Mouse (Mus musculus) urinary bladder, postnatal 14 days (tissue): ENCODE measurements around the gene Ly75.

Source experiments
- DNase-seq: peaks from one replicate; pipeline ENCODE4 v3.0.0; 2021; ENCODE audit warnings: low spot score

Gene Ly75

DNA sequence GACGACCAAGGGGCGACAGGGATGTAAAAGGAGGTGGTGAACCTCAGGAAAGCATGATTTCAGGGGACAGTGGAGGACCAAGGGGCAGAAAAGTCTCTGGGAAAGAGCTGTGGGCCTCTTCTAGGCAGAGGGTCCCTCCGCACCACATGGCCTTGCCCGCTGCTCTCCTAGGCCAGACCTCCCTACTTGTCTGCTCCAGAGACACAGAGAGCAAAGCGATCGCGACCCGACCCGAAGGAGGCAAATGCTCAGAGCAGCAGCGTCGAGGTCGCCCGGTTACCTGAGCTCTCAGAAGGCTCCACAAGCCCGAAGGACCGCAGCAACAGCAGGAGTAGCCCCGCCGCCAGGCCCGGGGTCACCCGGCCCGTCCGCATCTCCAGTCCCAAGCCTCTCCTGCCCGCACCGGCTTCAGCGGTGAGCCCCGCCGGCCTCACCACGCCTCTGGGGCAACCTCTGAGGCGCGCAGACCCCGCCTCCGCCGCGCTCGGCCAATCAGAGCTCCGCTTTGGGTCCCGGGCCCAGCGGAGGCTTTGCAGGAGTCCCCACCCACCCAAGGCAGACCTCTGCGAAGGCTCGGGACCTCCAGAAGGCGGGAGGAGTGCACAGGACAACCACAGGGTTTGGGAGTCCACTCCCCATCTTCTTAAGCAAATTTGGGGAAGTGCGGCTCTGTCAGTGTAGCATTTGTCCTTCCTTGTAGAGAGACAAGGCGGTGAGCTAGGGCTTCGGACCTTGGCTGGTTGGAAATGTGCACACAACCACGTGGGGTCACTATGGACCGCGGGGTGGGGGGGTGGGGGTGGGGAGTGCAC, at the start of gene Ly75:
Ly75 (minus strand) TSS at position 446 of the 812 bp plus-strand sequence.
- DNase-seq, result peak; percentile 82

DNA sequence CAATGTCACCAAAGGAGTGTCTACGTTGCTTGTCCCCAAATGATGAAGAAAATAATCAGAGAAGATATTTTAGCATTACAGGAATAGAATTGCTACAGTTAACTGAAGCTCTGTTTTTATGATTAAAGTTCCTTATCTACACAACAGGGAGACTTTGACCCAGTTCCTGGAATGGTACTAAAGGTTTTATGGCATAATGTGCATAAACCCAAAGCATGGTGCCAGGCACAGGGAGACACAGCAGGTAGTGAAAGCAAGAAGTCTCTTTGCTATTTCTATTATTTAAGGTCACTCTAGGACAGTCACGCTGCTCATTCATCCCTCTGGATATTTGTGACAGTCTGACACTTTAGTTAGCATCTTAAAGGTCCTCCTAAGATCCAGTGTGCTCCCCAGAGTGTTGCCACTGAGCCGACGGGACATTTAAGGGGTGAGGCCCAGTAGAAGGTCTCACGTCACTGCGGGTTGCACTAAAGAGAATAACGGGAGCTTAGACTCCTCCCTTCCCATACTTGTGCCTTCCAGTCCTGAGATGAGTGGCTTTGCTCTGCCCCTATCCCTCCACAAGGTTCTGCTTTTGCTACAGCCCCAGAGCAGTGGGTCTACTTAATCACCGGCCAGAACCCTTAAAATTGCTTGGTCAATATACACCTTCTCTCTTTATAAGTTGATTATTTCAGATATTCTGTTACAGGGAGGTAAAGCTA, 47.4 kb upstream of the Ly75 start:
- DNase-seq, result no peak

DNA sequence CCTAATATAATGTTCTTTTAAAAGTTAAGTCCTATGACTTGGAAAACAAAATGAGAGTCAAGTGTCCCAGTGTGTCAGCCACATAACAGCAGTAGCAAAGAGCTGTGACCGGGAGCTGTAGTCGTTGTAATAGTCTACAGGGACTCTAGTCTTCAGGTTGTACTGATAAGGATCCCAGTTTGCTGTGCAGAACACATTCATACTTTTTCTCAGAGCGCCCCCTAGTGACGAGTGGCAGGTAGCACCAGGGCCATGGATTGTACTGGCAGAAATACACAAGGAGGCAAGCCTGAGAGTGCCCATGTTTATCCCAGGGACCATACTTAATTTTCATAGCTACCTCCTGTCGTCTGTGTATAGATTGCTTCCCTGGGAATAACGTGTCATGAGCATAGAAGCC, 35.0 kb upstream of the Ly75 start:
- DNase-seq, result peak; percentile 73

DNA sequence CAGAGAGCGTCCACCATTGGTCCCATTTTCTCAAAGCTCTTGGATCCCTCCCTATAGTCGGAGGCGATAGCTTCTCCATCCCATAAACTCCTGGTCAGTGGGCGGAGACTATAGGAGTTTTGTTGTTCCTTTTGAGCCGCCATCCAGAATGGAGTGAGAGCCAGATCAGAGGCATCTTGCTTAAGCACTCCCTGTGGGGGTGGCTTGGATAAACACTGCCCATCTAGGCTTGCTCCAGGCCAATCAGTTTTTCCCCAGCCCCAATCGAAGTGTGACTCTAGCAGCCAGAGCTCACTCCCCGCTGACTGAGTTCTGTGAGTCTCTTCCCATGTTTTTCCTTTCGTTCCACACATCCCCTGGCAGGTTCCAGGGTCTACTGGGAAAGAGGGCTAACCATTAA, 31.2 kb upstream of the Ly75 start:
- DNase-seq, result no peak

DNA sequence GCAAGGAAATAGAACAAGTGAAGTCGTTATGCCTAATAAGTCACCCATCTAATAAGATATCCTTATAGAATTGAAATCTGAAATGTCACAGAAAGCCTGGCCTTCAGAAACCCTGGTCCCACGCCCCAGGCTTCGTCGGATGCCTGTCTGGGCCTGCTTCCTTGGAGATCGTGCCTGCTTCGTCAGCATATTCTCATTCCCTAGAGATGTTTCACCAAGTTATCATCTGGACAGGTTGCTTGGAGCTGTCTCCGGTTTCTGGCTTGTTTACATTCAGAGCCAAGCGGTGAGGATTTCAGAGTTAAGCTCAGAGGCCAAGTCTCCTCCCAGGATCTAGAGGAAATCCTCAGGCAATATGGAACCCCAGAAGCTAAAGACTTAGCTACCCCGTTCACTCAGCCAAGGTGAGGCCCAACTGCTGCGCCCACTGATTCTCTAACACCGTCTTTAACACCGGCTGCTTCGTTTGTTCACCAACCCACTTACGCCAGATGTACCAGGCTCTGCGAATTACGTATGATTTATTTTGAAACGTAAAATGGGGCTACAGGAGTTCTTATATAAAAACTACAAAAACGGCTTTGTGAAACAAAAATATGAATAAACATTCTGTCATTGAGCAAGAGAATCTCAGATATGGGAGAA, 30.0 kb upstream of the Ly75 start:
- no peak for DNase-seq

DNA sequence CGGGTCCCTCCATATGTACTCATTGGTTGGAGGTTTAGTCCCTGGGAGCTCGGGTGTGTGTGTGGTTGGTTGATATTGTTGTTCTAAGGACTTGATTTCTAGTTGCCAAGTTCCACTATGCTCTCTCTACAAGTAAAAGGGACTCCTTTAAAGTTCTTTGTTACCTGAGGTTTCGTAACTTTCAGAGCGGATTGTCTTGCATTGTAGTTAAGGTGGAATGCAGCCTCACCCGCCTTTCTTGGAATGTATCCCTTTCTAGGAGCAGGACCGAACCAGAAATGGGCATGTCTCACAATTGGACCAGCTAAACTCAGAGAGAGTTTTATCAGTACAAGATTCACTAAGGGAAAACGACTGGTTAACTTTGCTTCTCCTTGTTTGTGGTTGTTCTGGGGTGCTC, 28.1 kb upstream of the Ly75 start:
- DNase-seq, result no peak

DNA sequence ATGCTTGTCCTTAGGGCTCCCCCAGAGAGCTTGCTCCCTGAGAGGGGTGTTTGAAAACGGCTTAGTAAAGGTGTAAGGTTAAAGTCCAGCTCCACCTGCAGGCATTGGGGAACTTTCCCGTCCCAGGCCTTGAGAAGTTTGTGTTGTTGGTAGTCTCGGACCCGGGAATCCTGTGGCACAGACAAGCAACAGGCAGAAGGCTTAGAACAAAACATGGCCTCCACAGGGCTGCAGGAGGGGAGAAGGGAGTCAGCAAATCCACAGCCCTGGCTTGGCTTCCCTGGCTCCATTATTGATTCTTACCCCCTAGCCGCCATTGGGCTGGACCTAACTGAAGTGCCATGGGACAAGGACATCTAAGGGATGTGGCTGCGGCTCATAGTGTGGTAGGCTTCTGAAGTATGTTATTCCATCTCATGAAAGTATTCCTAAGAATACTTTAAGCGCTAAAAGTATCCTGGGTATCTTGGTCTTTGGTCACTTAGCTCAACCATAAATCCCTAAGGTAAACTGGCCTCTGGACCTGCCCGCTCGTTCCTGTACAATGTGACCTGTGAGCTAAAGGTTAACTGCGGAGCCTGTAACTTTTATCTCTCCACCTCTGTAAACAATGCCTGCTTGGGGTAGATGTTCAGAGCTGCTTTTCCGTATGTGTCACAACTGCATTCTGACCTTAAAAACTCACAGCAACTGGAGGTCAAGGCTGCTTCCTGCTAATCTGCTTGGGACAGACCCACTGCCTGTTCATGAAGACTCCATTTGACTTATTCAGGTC, 27.1 kb upstream of the Ly75 start:
- no peak for DNase-seq

DNA sequence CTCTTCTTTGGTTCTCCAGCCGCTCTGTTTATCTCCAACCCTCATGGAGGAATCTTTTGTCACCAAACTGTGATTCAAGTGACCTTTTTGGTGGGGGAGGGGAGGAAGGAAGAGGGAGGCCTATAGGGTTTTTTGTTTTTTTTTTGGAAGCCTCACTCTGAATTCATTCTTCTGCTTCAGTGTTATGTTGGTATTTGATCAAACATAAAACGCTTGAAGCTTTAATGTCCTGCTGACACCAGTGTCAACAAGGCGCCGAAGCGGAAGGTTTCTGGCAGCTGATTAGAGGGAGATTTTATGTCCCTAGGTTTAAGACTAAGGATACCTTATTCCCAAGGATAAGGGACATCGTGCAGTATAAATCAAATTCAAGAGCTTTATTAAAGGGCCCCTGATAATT, 26.1 kb upstream of the Ly75 start:
- DNase-seq, result no peak

DNA sequence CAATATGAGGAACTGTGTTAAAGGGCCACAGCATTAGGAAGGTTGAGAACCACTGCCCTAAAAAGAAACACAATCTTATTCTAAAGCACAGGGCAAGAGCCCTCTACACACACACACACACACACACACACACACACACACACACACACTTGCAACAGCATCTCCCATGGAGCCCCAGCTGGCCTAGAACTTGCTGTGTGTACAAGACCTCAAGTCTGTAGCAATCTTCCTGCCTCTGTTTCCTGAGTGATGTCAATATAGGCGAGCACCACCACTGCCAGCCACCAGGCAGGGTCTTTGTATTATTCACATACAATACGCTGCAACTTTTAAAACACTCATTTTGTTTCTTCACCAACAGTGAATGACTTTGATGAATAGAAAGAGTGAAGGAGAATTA, 24.3 kb upstream of the Ly75 start:
- no peak for DNase-seq

DNA sequence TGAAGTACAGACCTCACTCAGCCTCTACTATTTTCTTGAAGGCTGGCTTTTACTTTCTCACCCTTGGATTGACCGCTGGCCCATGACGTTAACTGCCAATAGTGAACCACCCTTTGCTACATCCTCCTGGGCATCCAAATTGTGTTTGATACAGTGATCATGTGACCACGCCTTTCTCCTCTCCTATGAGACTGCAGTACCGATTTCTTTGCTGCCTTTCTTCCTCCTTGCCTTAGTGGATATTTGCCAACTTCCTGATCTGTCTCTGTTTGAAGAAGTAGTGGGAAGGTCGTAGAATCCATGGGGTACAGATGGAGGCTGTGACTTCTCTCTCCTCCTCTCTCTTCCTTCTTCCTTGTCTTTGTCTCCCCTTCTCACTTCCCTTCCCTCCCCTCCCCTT, 22.3 kb upstream of the Ly75 start:
- no peak for DNase-seq

DNA sequence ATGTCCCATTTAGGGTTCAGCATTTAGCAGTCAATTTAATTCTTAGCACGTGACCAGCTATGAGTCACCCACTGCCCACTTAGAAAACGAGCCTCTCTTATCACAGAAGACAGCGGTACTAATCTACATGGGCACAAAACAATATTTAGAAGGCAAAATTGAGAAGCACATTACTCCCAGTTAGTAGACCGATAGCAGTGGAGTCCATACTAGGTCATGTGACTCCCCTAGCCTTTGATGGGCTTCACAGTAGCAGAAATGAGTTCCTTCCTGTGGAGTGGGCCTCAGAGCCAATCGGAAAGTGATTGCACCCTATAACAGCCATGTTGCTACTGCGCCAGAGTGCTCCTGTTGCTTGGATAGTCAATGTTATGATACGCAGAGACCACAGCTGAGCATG, 21.7 kb upstream of the Ly75 start:
- no peak for DNase-seq

DNA sequence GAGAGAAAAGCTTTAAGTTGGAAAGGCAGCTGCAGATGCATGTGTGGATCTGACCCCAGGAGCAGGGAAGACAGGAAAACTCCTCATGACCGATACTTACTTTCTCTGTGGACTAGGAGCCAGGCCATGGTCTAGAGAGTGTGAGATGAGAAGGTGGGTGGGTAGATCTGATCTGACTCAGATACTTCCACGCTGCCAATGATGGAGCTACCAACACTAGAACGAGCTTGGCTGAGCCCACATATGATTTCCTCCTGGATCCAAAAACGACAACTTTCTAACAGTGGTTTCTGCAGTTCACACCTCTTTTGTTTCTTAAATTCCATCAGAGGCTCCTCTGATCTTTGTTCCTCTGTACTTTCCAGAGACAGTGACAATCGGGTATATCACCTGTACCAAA, 18.6 kb upstream of the Ly75 start:
- DNase-seq, result no peak

DNA sequence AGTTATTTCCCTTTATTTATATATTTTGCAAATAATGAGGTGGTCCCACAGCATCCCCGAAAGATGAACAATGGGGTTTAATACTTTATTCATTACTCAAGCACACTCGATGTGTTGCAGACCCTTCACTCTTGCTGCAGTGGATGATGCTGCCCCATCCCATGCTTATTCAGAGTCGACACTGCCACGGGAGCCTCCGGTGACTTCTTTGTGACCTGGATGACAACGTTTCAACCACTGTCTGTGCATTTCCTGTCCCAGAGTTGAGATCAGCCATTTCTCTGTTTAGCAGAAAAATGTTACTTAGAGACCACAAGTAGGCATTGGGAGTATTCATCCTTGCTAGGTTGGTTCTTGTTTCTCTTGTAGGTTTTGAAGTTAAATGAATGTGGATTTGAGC, 10.7 kb upstream of the Ly75 start:
- DNase-seq, result no peak

DNA sequence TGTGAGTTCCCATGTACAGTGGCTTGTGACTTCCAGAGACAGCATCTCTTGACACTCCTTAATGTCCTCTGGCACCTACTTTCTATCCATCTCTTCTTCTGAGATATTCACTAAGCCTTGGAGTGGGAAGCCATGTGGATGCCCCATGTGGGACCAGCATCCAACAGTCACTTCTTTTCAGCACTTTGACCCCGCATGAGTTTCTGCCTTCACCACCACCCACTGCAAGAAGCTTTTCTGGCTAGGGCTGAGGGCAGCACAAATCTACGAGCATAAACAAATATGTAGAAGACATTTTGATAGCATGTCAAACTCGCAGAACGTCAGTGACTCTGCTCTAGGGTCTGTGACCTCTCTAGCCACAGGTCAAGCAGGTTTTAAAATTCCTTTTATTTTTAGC, 9.2 kb upstream of the Ly75 start:
- DNase-seq, result no peak

DNA sequence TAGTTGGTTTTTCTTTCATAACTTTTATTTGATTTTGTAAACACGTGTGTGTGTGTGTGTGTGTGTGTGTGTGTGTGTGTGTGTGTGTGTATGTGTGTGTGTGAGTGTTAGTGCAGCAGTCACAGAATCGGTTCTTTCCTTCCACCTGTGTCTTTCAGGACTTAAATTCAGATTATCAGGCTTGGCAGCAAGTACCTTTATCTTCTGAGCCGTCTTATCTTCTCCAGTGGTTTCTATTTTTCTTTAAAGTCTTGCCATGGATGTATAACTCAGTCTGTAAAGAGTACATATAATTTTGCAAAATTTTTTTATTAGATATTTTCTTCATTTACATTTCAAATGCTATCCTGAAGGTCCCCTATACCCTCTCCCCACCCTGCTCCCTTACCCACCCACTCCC, 4.3 kb upstream of the Ly75 start:
- DNase-seq, result no peak

DNA sequence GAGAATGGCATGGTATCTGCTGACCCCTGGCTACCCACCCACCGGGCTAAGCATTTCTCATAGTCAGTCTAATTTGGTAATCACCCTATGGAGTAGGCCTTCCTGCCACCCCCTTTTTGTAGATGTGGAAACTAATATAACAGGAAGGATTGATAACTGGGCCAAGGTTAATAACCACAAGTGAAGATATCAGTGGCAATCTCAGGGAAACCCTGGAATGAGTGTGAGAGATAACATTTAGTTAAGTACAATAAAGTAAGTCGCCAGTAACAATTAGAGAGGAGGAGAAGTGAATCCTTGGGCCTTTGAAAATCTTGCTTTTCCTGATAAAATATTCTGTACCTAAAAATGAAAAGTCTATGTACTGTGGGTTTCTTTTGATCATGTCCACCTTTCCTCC, 3.7 kb upstream of the Ly75 start:
- DNase-seq, result no peak

DNA sequence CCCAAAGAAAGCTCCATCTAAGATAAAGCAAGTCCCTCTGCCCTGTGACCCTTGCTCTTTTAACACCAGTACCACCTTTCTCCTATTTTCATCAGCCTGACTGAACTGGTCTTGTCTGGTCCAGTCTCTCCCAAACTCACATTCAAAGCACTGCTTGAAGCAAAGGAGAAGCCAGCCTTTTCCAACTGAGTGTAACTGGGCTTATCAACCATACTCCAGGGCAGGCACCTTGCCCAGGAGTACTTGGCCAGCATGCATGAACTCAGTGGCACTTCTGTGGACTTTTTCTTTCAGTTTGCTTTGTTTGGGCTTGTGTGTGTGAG, 1.6 kb upstream of the Ly75 start:
- DNase-seq, result no peak

DNA sequence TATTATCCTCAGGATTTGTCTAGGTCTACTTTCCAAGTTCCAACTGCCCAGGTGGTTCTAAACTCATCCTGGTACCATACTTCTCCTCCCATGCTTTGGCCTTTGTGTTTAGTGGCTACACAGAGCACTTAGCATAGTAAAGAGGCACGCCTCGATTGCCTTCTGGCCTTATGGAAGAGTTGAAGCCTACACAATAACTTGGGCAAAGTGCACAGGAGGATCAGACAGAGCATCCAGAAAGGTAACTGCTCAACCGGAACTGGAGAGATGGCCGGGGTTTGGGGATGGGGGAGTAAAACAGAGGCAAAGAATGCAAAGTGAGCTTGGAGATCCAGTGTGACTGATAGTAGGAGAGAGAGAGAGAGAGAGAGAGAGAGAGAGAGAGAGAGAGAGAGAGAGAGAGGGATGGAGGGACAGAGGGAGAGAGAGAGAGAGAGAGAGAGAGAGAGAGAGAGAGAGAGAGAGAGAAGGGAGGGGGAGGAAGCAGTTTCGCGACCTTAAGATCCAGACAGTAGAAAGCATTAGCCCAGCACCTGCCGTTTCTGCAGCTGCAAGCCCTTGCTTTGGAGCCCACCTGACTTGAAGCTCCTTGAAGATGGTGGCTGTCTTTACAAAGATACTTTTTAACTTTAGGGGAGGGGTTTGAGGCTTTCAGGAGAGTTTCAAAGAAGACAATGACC, 1.1 kb upstream of the Ly75 start:
- DNase-seq, result no peak

DNA sequence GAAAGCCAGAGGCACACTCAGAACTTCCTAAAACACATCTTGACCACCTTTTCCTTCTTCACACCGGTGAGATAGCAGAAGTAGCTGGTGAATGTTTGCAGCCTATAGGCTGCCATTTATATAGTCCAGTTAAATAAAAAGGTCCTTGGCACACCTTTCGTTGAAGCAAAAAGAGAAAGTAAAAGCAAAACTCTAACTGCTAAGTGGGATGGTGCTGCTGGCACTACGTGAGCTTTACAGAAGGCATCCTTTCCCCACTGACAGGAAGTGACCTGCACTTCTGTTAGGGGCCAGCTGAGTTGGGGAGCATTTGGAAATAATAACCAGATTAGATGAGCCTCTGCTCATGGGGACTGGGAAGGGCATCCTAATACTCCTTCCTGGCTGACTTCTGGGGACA, 757 bp downstream of the Ly75 start:
- no peak for DNase-seq

DNA sequence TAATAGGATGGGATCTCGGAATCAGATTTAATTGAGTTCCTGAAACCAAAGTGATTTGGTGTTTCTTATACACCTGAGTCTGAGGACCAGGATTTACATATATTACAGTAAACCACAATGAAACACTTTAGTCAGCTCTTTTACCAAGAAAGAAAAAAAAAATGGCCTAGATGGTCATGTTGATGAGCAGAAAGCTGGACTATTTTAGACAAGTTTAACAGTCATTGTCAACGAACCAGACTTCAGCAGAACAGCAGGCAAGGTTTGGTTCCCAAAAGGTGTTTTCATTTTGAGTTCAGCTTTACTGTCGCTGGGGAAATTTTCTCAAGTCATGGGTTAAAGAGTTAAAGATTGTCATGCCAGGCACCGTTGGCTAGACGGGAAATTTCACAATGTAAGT, 5.8 kb downstream of the Ly75 start:
- no peak for DNase-seq

DNA sequence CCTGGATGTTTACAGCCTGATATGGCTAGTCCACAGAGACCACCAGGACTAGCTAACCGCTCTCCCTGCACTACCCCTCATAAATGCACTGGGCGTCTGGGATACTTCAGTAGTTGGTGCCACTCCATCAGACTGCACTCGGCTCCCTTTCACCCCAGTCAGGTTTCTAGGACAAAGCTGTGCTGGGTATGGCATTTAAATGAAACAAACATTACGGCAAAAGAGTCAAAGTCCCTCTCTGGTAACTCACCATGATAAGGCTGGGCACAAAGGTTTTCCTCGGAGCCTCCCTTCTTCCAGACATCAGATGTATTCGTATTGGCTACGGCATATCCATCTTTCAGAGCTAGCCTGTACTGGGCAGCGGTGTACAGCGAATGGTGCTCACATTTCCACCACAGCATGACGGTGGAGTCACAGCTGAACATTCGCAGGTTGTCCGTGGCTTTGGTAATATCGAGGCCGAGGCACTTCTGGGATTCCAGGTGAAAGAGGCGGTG, 7.4 kb downstream of the Ly75 start:
- no peak for DNase-seq

DNA sequence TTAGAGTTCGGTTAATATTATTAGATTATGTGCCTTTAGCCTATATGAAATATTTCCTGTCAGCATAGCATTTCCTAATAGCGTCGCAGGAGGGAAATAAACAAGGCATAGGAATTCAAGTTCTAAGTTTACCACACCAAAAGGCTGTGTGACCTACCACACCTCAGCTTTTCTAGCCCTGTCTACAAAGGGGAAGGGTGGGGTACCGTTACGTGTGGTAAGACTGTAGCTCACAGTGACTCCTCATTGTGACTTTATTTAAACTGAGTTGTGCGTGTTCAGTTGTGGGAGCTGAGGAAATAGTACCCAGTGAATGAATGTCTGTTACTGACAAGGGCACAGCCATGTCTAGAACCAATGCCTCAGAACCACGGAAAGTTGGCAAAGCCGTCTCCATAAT, 8.0 kb downstream of the Ly75 start:
- DNase-seq, result no peak
